Mouse (Mus musculus): ENCODE data around the gene Pqlc3.

Gene Pqlc3

DNA sequence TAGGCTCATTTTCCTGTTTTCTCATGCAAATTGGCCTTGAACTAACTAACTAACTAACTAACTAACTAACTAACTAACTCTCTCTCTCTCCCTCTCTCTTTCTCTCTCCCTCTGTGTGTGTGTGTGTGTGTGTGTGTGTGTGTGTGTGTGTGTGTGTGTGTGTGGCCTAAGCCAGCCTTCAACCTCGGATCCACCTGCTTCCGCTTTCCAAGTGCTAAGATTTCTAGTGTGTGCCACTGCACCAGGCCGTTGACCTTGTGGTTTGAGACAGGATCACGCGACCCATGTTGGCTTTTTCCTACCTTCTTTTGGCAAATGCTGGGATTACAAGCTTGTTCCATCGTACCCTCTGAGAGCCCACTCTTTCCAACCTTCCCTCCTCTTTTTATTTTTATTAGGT, 420 bp upstream of the Pqlc3 start:
- DNase-seq = no peak

DNA sequence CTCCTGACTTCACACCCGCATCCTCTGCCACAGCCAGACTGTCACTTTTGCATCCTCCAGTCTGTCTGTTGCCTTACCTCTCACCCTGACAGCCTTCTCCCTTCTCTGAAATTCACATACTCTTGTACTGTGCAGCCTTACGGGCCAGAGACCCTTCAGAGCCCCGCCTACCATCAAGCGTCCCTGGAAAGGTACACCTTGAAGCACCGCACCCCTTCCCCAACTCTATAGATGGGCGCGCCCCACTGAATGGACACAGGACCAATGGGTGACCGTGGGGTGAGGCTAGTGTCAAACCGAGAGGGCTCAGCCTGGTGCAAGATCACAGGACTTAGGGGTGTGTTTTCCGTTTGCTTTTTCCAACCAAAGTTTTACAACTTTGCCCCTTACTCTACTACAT, 1.1 kb downstream of the Pqlc3 start:
- DNase-seq = no peak

DNA sequence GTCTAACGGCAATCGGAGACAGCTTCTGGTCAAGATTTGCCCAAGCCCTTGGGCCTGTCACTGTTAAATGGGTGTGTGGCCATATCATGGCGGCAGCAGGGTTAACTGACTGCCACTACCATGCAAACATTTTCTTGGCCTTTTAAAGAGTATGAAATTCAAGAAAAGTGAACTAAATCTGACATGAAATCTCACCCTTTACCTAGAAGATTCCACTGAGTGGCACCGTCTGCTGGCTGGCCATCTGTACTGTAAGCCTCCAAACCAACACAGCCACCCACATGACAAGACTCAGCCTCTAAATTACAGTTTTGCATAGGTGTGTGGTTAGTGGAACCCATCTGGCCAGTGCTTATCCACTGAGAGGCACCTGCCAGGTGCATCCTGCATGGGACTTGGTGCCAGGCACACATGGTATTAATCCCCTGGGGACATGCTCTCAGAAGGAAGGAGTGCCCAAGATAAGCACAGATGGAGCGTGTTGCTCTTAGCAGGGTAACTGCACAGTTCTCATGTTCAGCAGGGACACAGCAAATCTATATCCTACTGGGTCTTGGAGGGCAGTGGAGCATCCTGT, 3.2 kb downstream of the Pqlc3 start:
- no peak for DNase-seq

DNA sequence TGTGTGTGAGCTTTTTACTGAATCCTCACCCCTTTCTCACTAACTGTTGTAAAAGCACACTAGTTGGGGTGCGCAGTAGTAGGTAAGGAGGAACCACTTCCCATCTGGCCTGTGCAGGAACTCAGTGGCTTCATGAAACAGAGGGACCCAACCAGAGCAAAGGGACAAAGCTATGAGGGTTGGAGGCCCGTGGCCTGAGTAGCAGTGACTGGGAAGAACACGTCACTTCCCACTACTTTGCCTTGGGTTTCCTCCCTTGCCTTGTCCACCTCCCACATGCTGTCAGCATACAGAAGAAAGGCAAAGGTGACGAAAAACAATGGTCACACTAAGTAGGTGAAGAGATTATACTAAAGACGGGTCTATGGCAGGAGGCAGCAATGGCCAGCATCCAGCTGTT, 3.9 kb downstream of the Pqlc3 start:
- no peak for DNase-seq

DNA sequence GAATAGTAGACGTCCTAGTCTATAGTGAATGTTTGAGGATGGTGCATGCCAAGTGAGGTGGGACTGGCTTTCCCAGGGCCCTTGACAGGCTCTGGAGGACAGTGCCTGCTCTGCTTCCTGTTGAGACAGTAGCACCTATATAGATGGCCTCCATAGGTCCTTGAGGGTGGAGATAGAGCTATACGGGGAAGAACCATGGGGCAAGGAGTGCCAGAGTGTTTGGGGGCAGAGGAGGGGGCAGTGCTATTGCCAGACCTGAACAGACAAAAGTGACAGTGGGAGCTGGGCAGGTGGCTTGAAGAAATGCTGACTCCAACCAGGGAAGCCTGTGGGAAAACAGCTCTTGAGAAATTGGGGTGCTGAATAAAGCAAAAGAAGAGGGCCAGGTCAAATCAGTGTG, 5.9 kb downstream of the Pqlc3 start:
- DNase-seq = no peak

DNA sequence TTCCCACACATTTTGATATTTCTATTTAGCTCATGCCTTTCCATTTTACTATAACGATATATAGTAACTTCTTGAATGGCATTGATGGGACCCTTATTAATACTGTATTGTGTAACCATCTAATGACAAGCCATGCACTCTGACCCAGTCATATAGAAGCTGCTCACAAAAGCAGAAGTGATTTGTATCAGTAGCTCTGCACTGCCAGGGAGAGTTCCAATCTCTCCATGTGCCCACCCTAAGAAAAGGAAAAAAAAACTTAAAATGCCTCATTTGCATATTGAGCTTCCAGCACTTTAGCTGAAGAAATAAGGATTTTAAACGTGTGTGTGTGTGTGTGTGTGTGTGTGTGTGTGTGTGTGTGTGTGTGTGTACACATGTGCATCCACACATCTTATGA, 7.9 kb downstream of the Pqlc3 start:
- no peak for DNase-seq

DNA sequence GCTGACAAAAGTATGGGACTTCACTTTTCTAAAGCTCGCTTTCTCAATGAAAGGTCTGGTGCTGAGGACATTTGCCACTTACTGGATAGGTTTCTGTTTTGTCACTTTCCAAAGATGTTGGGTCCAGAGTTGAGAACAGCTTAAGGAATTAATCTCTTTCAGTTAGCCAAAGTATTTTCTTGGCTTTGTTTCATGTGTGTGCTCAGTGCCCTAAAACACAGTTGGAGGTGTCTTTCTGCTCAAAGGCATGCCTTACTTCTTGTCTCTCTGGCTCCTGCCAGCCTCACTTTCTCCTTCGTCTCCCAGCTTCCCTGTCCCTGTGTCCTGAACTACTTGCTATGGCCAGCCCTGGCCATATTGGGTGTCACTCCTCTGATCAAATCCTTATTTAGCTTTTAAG, 8.8 kb downstream of the Pqlc3 start:
- no peak for DNase-seq

DNA sequence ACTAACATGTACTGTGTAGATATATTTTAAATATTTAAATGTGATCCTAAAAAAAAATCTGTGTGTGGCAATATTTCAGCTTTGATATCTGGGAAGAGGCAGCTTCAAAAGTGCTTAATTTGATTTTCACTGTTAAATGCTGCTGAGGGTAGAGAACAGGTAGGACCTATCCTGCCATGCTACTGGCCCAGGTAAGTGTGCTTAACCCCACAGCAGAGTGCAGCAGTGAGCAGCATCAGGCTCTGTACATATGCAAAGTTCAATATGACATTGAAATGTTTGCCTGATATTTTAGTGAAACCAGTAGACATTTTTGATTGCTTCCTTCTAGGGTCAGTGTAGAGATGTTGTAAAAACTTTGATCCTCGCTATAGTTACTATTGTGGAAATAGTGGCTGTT, 14.4 kb downstream of the Pqlc3 start:
- DNase-seq = no peak

DNA sequence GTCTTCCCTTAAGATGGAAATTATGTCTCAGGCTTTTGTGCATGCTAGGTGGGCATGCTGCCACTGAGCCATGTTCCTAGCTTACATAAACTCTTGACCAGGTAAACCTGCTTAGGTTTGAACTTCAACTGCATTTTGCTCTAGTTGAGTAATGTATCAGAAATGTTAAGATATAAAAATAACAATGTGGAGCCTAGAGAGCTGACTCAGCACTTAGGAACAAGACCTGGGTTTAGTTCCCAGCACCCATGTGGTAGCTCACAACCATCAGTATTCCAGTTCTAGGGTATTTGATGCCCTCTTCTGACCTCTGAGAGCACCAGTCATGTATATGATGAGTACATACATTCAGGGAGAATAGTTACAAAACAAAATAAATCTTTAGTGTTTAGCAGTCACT, 23.1 kb downstream of the Pqlc3 start:
- DNase-seq = no peak

DNA sequence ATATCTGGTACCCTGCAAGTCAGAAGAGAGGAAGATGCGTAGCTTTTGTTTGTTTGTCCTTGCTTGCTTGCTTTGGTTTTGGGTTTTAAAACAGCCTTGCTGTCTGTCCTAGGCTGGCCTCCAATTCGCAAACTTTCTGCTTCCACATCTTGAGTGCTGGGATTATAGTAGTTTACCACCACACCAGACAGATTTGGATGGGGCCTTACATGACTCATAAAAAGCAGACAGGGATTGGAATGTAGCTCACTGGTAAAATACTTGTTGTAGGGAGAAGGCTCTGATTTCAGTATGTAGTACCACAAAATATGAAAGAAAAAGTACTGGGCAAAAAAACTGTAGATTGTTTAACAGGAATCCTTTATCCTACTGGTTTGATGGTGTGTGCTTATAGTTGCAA, 33.4 kb downstream of the Pqlc3 start:
- no peak for DNase-seq

DNA sequence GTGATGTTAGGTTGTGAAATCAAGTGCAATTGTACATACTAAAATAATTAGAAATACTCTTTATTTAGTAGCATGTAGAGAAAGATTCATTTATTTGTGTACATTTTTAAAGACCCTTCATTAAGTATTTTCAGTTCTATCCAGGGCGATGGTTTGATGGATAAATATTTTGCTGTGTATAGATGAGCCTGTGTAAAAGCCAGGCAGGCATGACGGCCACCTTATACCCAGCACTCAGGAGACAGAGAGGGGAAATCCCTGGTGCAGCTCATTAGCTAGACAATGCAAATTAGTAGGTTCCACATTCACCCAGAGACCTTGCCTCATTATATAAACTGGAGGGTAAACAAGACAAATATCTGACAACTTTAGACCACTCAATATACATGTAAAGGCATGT, 36.9 kb downstream of the Pqlc3 start:
- no peak for DNase-seq

DNA sequence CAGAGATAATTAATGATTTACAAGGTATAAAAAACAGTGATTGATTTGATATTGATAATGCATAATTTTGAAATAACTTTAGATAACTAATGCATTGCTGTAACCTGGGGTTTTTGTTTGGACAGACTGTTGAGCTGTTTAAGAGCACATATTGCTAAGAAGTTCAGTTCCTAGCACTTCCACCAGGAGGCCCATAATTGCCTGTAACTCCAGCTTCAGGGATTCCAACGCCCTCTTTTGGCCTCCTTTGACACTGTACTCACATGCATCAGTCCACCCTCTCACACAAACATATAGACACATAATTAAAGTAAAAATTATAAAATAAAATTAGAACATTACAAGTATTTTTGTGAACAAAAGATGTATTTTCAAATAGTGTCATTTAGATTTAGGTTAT, 41.4 kb downstream of the Pqlc3 start:
- DNase-seq = no peak

DNA sequence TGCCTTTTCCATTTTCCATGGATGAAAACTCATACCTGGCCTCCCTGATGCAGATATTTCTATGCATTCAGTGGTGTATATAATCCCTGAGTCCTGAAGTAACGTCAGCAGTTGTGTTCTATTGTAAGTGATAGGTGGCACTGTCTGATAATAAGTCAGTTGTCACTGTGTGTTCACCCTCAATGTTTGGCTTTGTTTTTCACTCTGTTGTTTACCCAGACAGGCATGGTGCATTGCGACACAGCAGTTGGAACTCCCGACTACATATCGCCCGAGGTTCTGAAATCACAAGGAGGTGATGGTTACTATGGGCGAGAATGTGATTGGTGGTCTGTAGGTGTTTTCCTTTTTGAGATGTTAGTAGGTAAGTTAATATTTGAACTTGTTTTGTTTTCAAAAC, 52.0 kb downstream of the Pqlc3 start:
- DNase-seq = no peak

DNA sequence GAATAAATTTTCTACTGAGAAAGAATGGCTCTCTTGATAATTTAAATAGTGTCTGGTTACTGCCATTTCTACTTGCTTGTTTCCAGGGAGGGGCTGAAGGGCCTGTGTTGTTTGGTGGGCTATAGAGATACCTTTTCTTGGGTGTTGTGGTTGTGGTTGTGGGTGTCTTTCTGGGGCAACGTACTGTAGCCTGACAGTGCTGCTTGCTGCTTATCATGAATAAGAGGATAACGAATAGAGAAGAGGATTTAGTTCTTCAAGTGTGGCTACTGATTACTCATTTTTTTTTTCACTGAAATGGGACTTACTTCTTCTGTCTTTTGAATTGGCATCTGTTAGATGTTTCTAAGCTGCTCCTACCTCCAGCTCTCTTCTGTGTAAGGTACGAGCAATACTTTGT, 58.2 kb downstream of the Pqlc3 start:
- no peak for DNase-seq

Measured in kidney, adult 18-20 months (tissue).